Mouse (Mus musculus) MEL (cell line): ENCODE measurements around the gene Ddx3x. TPM values are rescaled to one million over a fixed set of nuclear protein-coding genes. Genes with fewer than 3 reads are reported as not detected.

Experiments used
- DNase-seq: peaks from one replicate; pipeline ENCODE4 v3.0.0; 2011; ENCODE audit warnings: low read depth, low spot score
- H3K27ac ChIP-seq: 2 replicates; pipeline ENCODE4 v1.5.1; 2012; ENCODE audit warnings: low read depth, mild to moderate bottlenecking, control low read depth, low read length, moderate library complexity; ENCODE audit not compliant: control insufficient read depth
- H3K27me3 ChIP-seq, 2 experiments: fragments of 150-350 bp in 1 of 2; sonication (generic) in 1 of 2; 2 replicates each; pipeline ENCODE4 v1.6.1; 2012; ENCODE audit warnings: low read length in 2 of 2, mild to moderate bottlenecking in 2 of 2, improper control_type of control experiment in 1 of 2, moderate library complexity in 1 of 2; ENCODE audit not compliant: insufficient read depth in 2 of 2, control insufficient read depth in 1 of 2
- H3K36me3 ChIP-seq, 2 experiments: 2 replicates each; pipeline ENCODE4 v1.6.1; 2012 to 2014; ENCODE audit warnings: low read length in 2 of 2, improper control_type of control experiment in 1 of 2, inconsistent platforms in 1 of 2, mild to moderate bottlenecking in 1 of 2; ENCODE audit not compliant: insufficient read depth in 2 of 2, control insufficient read depth in 1 of 2
- H3K4me1 ChIP-seq, 2 experiments: fragments of 150-350 bp in 1 of 2; sonication (generic) in 1 of 2; 2 replicates each; pipeline ENCODE4 v1.6.1; 2012; ENCODE audit warnings: low read length in 2 of 2, improper control_type of control experiment in 1 of 2, mild to moderate bottlenecking in 1 of 2; ENCODE audit not compliant: insufficient read depth in 2 of 2, control insufficient read depth in 1 of 2
- H3K4me3 ChIP-seq, 2 experiments: fragments of 150-350 bp in 1 of 2; sonication (generic) in 1 of 2; 2 replicates each; pipeline ENCODE4 v1.5.1; 2012; ENCODE audit warnings: low read depth in 2 of 2, low read length in 2 of 2, mild to moderate bottlenecking in 2 of 2, moderate library complexity in 2 of 2, control low read depth in 1 of 2, improper control_type of control experiment in 1 of 2; ENCODE audit not compliant: control insufficient read depth in 1 of 2, insufficient read depth in 1 of 2
- H3K79me2 ChIP-seq: 2 replicates; pipeline ENCODE4 v1.6.1; 2012; ENCODE audit warnings: mild to moderate bottlenecking, low read length, moderate library complexity; ENCODE audit not compliant: control insufficient read depth, poor library complexity, insufficient read depth
- H3K9ac ChIP-seq: 2 replicates; pipeline ENCODE4 v1.6.1; 2012; ENCODE audit warnings: low read depth, mild to moderate bottlenecking, control low read depth, low read length, moderate library complexity; ENCODE audit not compliant: control insufficient read depth, poor library complexity, severe bottlenecking
- H3K9me3 ChIP-seq: fragments of 150-350 bp; sonication (generic); replicated peaks from 2 replicates; pipeline ENCODE4 v1.6.1; 2012; ENCODE audit warnings: mild to moderate bottlenecking, low read length, improper control_type of control experiment, moderate library complexity; ENCODE audit not compliant: insufficient read depth
- BHLHE40 ChIP-seq: IDR thresholded peaks from 2 replicates; pipeline ENCODE4 v1.6.1; 2012; ENCODE audit warnings: low read depth, mild to moderate bottlenecking, inconsistent platforms, low read length, improper control_type of control experiment, borderline replicate concordance
- CHD2 ChIP-seq: IDR thresholded peaks from 2 replicates; pipeline ENCODE4 v1.6.1; 2011; ENCODE audit warnings: low read length, improper control_type of control experiment
- CTCF ChIP-seq, 3 experiments: IDR thresholded peaks in 2 of 3; conservative IDR thresholded peaks in 1 of 3; 2 replicates each; pipeline ENCODE4 v1.5.1; 2011 to 2012; ENCODE audit warnings: low read length in 3 of 3, low read depth in 2 of 3, mild to moderate bottlenecking in 2 of 3, improper control_type of control experiment in 1 of 3, inconsistent platforms in 1 of 3, mixed read lengths in 1 of 3, moderate library complexity in 1 of 3; ENCODE audit not compliant: control insufficient read depth in 1 of 3, insufficient read depth in 1 of 3, poor library complexity in 1 of 3, severe bottlenecking in 1 of 3
- E2F4 ChIP-seq: IDR thresholded peaks from 2 replicates; pipeline ENCODE4 v1.6.1; 2011; ENCODE audit warnings: low read depth, low read length, improper control_type of control experiment, borderline replicate concordance
- ELF1 ChIP-seq: IDR thresholded peaks from 2 replicates; pipeline ENCODE4 v1.6.1; 2014; ENCODE audit warnings: low read depth, mild to moderate bottlenecking, inconsistent platforms, low read length, improper control_type of control experiment, moderate library complexity
- EP300 ChIP-seq, 2 experiments: IDR thresholded peaks; 2 replicates each; pipeline ENCODE4 v1.6.1; 2011; ENCODE audit warnings: improper control_type of control experiment in 2 of 2, low read length in 2 of 2, low read depth in 1 of 2, mild to moderate bottlenecking in 1 of 2
- ETS1 ChIP-seq: IDR thresholded peaks from 2 replicates; pipeline ENCODE4 v1.6.1; 2012; ENCODE audit warnings: low read depth, mild to moderate bottlenecking, inconsistent platforms, low read length, improper control_type of control experiment, moderate library complexity
- GABPA ChIP-seq: IDR thresholded peaks from 2 replicates; pipeline ENCODE4 v1.6.1; 2012; ENCODE audit warnings: low read depth, mild to moderate bottlenecking, inconsistent platforms, low read length, improper control_type of control experiment, moderate library complexity
- GATA1 ChIP-seq: IDR thresholded peaks from 2 replicates; pipeline ENCODE4 v1.6.1; 2011; ENCODE audit warnings: low read depth, low read length, improper control_type of control experiment
- HCFC1 ChIP-seq: IDR thresholded peaks from 2 replicates; pipeline ENCODE4 v1.6.1; 2012; ENCODE audit warnings: low read depth, mild to moderate bottlenecking, inconsistent platforms, low read length, improper control_type of control experiment, moderate library complexity
- JUND ChIP-seq: IDR thresholded peaks from 2 replicates; pipeline ENCODE4 v1.6.1; 2011; ENCODE audit warnings: low read depth, mild to moderate bottlenecking, improper control_type of control experiment, low read length
- KAT2A ChIP-seq: conservative IDR thresholded peaks from 2 replicates; pipeline ENCODE4 v1.6.1; 2012; ENCODE audit warnings: low read depth, low read length, improper control_type of control experiment, inconsistent platforms
- MAX ChIP-seq: IDR thresholded peaks from 2 replicates; pipeline ENCODE4 v1.6.1; 2011; ENCODE audit warnings: low read length, improper control_type of control experiment
- MXI1 ChIP-seq: IDR thresholded peaks from 2 replicates; pipeline ENCODE4 v1.6.1; 2011; ENCODE audit warnings: mild to moderate bottlenecking, low read depth, low read length, improper control_type of control experiment
- MYB ChIP-seq: IDR thresholded peaks from 2 replicates; pipeline ENCODE4 v1.6.1; 2011; ENCODE audit warnings: mild to moderate bottlenecking, low read depth, low read length, improper control_type of control experiment
- MYC ChIP-seq: IDR thresholded peaks from 2 replicates; pipeline ENCODE4 v1.6.1; 2011; ENCODE audit warnings: low read depth, mild to moderate bottlenecking, low read length, improper control_type of control experiment, moderate library complexity
- NELFE ChIP-seq: IDR thresholded peaks from 2 replicates; pipeline ENCODE4 v1.6.1; 2011; ENCODE audit warnings: low read depth, low read length, improper control_type of control experiment
- NRF1 ChIP-seq: IDR thresholded peaks from 2 replicates; pipeline ENCODE4 v1.6.1; 2014; ENCODE audit warnings: low read depth, mild to moderate bottlenecking, inconsistent platforms, low read length, improper control_type of control experiment, moderate library complexity; ENCODE audit not compliant: poor library complexity, insufficient read depth, severe bottlenecking
- POLR2A ChIP-seq, 2 experiments: IDR thresholded peaks; 2 replicates each; pipeline ENCODE4 v1.6.1; 2011 to 2012; ENCODE audit warnings: low read length in 2 of 2, mild to moderate bottlenecking in 2 of 2, control low read depth in 1 of 2, improper control_type of control experiment in 1 of 2, low read depth in 1 of 2, moderate library complexity in 1 of 2; ENCODE audit not compliant: control insufficient read depth in 1 of 2, insufficient read depth in 1 of 2, poor library complexity in 1 of 2
- POLR2AphosphoS2 ChIP-seq: IDR thresholded peaks from 2 replicates; pipeline ENCODE4 v1.6.1; 2011; ENCODE audit warnings: low read length, improper control_type of control experiment
- POLR2AphosphoS5 ChIP-seq: IDR thresholded peaks from 2 replicates; pipeline ENCODE4 v1.6.1; 2012; ENCODE audit warnings: low read depth, borderline replicate concordance, mild to moderate bottlenecking, inconsistent platforms, low read length, moderate library complexity, mixed read lengths
- RAD21 ChIP-seq: IDR thresholded peaks from 2 replicates; pipeline ENCODE4 v1.6.1; 2011; ENCODE audit warnings: mild to moderate bottlenecking, low read depth, low read length, improper control_type of control experiment
- RCOR1 ChIP-seq: IDR thresholded peaks from 2 replicates; pipeline ENCODE4 v1.6.1; 2012; ENCODE audit warnings: low read depth, mild to moderate bottlenecking, inconsistent platforms, low read length, improper control_type of control experiment
- SIN3A ChIP-seq: IDR thresholded peaks from 2 replicates; pipeline ENCODE4 v1.6.1; 2012; ENCODE audit warnings: low read length, improper control_type of control experiment, inconsistent platforms
- SMC3 ChIP-seq: IDR thresholded peaks from 2 replicates; pipeline ENCODE4 v1.6.1; 2011; ENCODE audit warnings: low read depth, low read length, improper control_type of control experiment
- TAL1 ChIP-seq: IDR thresholded peaks from 2 replicates; pipeline ENCODE4 v1.6.1; 2012; ENCODE audit warnings: mild to moderate bottlenecking, inconsistent platforms, low read length, moderate library complexity, mixed read lengths
- TBP ChIP-seq: IDR thresholded peaks from 2 replicates; pipeline ENCODE4 v1.8.0; 2011; ENCODE audit warnings: low read depth, low read length, improper control_type of control experiment
- TCF12 ChIP-seq: IDR thresholded peaks from 2 replicates; pipeline ENCODE4 v1.6.1; 2014; ENCODE audit warnings: low read depth, mild to moderate bottlenecking, inconsistent platforms, low read length, improper control_type of control experiment, moderate library complexity
- UBTF ChIP-seq: IDR thresholded peaks from 2 replicates; pipeline ENCODE4 v1.6.1; 2012; ENCODE audit warnings: low read depth, mild to moderate bottlenecking, inconsistent platforms, low read length, improper control_type of control experiment, moderate library complexity, borderline replicate concordance; ENCODE audit not compliant: insufficient read depth
- USF1 ChIP-seq: IDR thresholded peaks from 2 replicates; pipeline ENCODE4 v1.6.1; 2014; ENCODE audit warnings: low read depth, mild to moderate bottlenecking, inconsistent platforms, low read length, improper control_type of control experiment, moderate library complexity
- USF2 ChIP-seq, 2 experiments: IDR thresholded peaks; 2 replicates each; pipeline ENCODE4 v1.6.1; 2011 to 2012; ENCODE audit warnings: improper control_type of control experiment in 2 of 2, low read length in 2 of 2, borderline replicate concordance in 1 of 2, inconsistent platforms in 1 of 2, low read depth in 1 of 2, mild to moderate bottlenecking in 1 of 2; ENCODE audit not compliant: insufficient read depth in 1 of 2
- ZC3H11A ChIP-seq: IDR thresholded peaks from 2 replicates; pipeline ENCODE4 v1.6.1; 2012; ENCODE audit warnings: low read depth, mild to moderate bottlenecking, inconsistent platforms, low read length, improper control_type of control experiment
- ZKSCAN1 ChIP-seq: IDR thresholded peaks from 2 replicates; pipeline ENCODE4 v1.6.1; 2012; ENCODE audit warnings: low read depth, mild to moderate bottlenecking, inconsistent platforms, low read length, improper control_type of control experiment, moderate library complexity
- ZMIZ1 ChIP-seq: IDR thresholded peaks from 2 replicates; pipeline ENCODE4 v1.6.1; 2012; ENCODE audit warnings: low read depth, mild to moderate bottlenecking, inconsistent platforms, low read length, improper control_type of control experiment, moderate library complexity
- ZNF384 ChIP-seq: IDR thresholded peaks from 2 replicates; pipeline ENCODE4 v1.6.1; 2012; ENCODE audit warnings: low read depth, mild to moderate bottlenecking, inconsistent platforms, low read length, improper control_type of control experiment
- polyA plus RNA-seq, 2 experiments: library from polyadenylated mRNA; stranded (reverse) in 1 of 2; unstranded in 1 of 2; fragments of >175 nt in 1 of 2; fragments of >200 nt in 1 of 2; gene quantifications; 2 replicates each; pipeline versions ENCODE4 v1.2.1 to v1.2.4; 2012; ENCODE audit warnings: low replicate concordance in 2 of 2, low read depth in 1 of 2; ENCODE audit not compliant: insufficient read length in 2 of 2, insufficient read depth in 1 of 2, missing spikeins in 1 of 2
- total RNA-seq: library from RNA; depleted of rRNA; stranded (reverse); fragments of 300-350 nt; gene quantifications from 2 replicates; pipeline ENCODE4 v1.2.3, GENCODE M21; 2012; rRNA removed

The Ddx3x gene
- total RNA-seq = 262 and 275 TPM in 2 replicates
- polyA plus RNA-seq = 100 to 1,000 TPM; 146 to 267 TPM

DNA sequence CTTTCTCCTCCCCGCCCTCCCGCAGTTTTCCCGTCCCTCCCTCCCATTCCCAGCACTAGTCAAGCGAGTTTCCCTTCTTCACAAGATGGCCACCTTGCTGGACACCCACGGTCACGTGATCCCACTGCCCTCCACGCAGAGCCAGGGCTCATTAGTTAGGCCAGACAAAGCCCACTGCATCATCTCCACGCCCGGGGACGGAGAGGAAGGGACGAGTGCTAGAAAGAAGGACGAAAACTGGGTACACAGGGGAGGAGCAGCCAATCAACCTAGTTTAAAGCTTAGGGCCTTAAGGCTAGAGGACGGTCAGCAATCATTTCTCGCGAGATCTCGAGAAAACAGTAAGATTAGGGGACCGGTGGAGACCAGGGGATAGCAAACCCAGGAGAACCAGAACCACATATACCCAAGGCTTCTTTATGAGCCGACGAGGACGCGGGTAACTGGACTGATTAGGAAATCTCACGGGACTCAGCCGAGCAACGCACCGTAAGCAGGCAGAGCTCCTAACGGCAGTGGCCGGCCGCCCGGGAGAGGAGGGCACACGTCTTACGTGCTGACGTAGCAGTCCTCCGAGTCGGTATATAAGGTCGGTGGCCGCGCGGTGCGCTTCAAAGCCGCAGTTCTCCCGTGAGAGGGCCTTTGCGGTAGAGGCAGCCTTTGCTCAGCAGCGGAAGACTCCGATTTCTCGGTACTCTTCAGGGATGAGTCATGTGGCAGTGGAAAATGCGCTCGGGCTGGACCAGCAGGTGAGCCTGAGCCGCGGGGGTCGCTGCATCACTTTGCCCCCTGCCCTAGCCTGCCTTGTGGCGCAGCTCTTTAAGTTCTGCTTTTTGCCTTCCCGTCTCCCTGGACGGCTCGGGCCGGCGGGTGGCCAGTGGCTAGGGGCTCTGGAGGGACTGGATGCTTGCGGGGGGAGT, at the start of gene Ddx3x:
TSS of gene Ddx3x (plus strand) at position 562 of the 920 bp plus-strand sequence.
- H3K9me3 ChIP-seq = no peaks in the 10 kb centered on the region
- no peak; the same call in 1 of the 2 replicates for TF ChIP-seq MAX
- no peak for TF ChIP-seq JUND
- peak; percentile 76 for TF ChIP-seq HCFC1
- no peak for TF ChIP-seq GATA1
- no peak for TF ChIP-seq NRF1
- no peak for TF ChIP-seq CTCF (IDR thresholded peaks at IDR 0.05 in 2 of 3, conservative IDR thresholded peaks at IDR 0.05 in 1 of 3; ENCODE audit: control insufficient read depth in 1 of 3, insufficient read depth in 1 of 3, low read depth in 2 of 3, low read length in 3 of 3, poor library complexity in 1 of 3, severe bottlenecking in 1 of 3)
- TF ChIP-seq MXI1 = peak; percentile 74
- TF ChIP-seq E2F4 = no peak; the same call in 1 of the 2 replicates
- TF ChIP-seq BHLHE40 = peak; percentile 65
- TF ChIP-seq ELF1 = peak; percentile 7; the same call in 1 of the 2 replicates
- peak; percentile 61 for TF ChIP-seq ETS1
- peak; percentile 99 for TF ChIP-seq TBP
- no peak for TF ChIP-seq UBTF
- peak; percentile 99 for TF ChIP-seq POLR2AphosphoS5
- TF ChIP-seq EP300 (IDR thresholded peaks at IDR 0.05; ENCODE audit: low read depth in 1 of 2, low read length in 2 of 2) = peak in 1 of 2 experiments; percentile 9; a peak in 1 of 4 replicates
- no peak; the same call in 1 of the 2 replicates for TF ChIP-seq KAT2A
- TF ChIP-seq SIN3A = peak; percentile 78
- TF ChIP-seq USF1 = peak; percentile 96
- no peak for TF ChIP-seq TAL1
- TF ChIP-seq USF2 (IDR thresholded peaks at IDR 0.05; ENCODE audit: borderline replicate concordance in 1 of 2, insufficient read depth in 1 of 2, low read depth in 1 of 2, low read length in 2 of 2) = peak; percentile 49 to 74; a peak in 3 of 4 replicates
- TF ChIP-seq ZMIZ1 = peak; percentile 100
- no peak for TF ChIP-seq ZNF384
- peak; percentile 70 for TF ChIP-seq MYC
- TF ChIP-seq ZKSCAN1 = no peak
- peak; percentile 95 for TF ChIP-seq CHD2
- TF ChIP-seq MYB = no peak
- TF ChIP-seq RCOR1 = peak; percentile 69; the same call in 1 of the 2 replicates
- no peak for TF ChIP-seq SMC3
- peak; percentile 100 for TF ChIP-seq NELFE
- TF ChIP-seq ZC3H11A = no peak
- TF ChIP-seq POLR2AphosphoS2 = peak; percentile 100
- no peak for TF ChIP-seq RAD21
- peak; percentile 67 for TF ChIP-seq TCF12
- no peak for TF ChIP-seq GABPA
- peak; percentile 99 to 100 for TF ChIP-seq POLR2A (IDR thresholded peaks at IDR 0.05; ENCODE audit: control insufficient read depth in 1 of 2, insufficient read depth in 1 of 2, low read depth in 1 of 2, low read length in 2 of 2, poor library complexity in 1 of 2)

More for the DNA sequence above, at the start of gene Ddx3x:
- Histone ChIP-seq H3K27ac (peak within 1 kb of the TSS; percentile 96), H3K4me1 (peaks cover 2 to 13% of the 10 kb centered on the region in 2 experiments; a peak in 2 of 4 replicates), H3K79me2 (peaks cover 49% of the 10 kb centered on the region), H3K27me3 (no peaks in the 10 kb centered on the region), H3K9ac (peak within 1 kb of the TSS; percentile 96), H3K36me3 (peaks cover 24 to 32% of the 10 kb centered on the region in 2 experiments), H3K4me3 (peak within 1 kb of the TSS; percentile 59 to 68)
- DNase-seq = peak; percentile 97
